Mouse (Mus musculus): ENCODE measurements around the gene Mbd6.
"Not testable (repeated sequence)": the region's sequence is repeated elsewhere in the genome, so short reads cannot be mapped to it uniquely, and the experiment has no call there.

Gene Mbd6

GRCm38 (mm10) chr10:127288800-127289572 is at the start of gene Mbd6:
TSS of gene Mbd6 (minus strand) at chr10:127289018.
- peak; percentile 94 to 95 for DNase-seq

GRCm38 (mm10) chr10:127337536-127338099 is 48.8 kb upstream of the Mbd6 start:
- DNase-seq, result no peak

- DNase-seq, result no peak
Observed at GRCm38 (mm10) chr10:127336952-127337351, 48.1 kb upstream of the Mbd6 start.

GRCm38 (mm10) chr10:127335271-127335670 is 46.5 kb upstream of the Mbd6 start:
- DNase-seq, result no peak

- DNase-seq, result no peak
Observed at GRCm38 (mm10) chr10:127333152-127333551, 44.3 kb upstream of the Mbd6 start.

GRCm38 (mm10) chr10:127332211-127332874 is 43.5 kb upstream of the Mbd6 start:
- no peak for DNase-seq

- DNase-seq, result no peak
Observed at GRCm38 (mm10) chr10:127330212-127330611, 41.4 kb upstream of the Mbd6 start.

- no peak for DNase-seq
Observed at GRCm38 (mm10) chr10:127327461-127328145, 38.8 kb upstream of the Mbd6 start.

GRCm38 (mm10) chr10:127326828-127327227 is 38.0 kb upstream of the Mbd6 start:
- DNase-seq, result peak in 1 of 2 experiments; percentile 58

- peak in 1 of 2 experiments; percentile 57 for DNase-seq
Observed at GRCm38 (mm10) chr10:127326017-127326801, 37.4 kb upstream of the Mbd6 start.

GRCm38 (mm10) chr10:127325454-127326016 is 36.7 kb upstream of the Mbd6 start:
- no peak for DNase-seq

GRCm38 (mm10) chr10:127324495-127324894 is 35.7 kb upstream of the Mbd6 start:
- peak; percentile 58 to 76 for DNase-seq

- peak in 1 of 2 experiments; percentile 32 for DNase-seq
Observed at GRCm38 (mm10) chr10:127323131-127323855, 34.5 kb upstream of the Mbd6 start.

GRCm38 (mm10) chr10:127322669-127323068 is 33.9 kb upstream of the Mbd6 start:
- DNase-seq, result no peak

- no peak for DNase-seq
Observed at GRCm38 (mm10) chr10:127322178-127322577, 33.4 kb upstream of the Mbd6 start.

- DNase-seq, result no peak
Observed at GRCm38 (mm10) chr10:127321621-127322020, 32.8 kb upstream of the Mbd6 start, which contains the start of gene Arhgap9. TSS of gene Arhgap9 (plus strand) at chr10:127321964.

GRCm38 (mm10) chr10:127319969-127320368 is 31.2 kb upstream of the Mbd6 start:
- no peak for DNase-seq

- no peak for DNase-seq
Observed at GRCm38 (mm10) chr10:127318009-127318408, 29.2 kb upstream of the Mbd6 start.

- DNase-seq, result no peak
Observed at GRCm38 (mm10) chr10:127317277-127317676, 28.5 kb upstream of the Mbd6 start.

GRCm38 (mm10) chr10:127314950-127315349 is 26.1 kb upstream of the Mbd6 start:
- not testable (repeated sequence) for DNase-seq

- not testable (repeated sequence) for DNase-seq
Observed at GRCm38 (mm10) chr10:127313516-127313915, 24.7 kb upstream of the Mbd6 start.

Data from kidney, postnatal 36 days (tissue).